Mouse (Mus musculus) WW6 (cell line): ENCODE measurements around the gene Cox4i2.

Experiments used
- DNase-seq: peaks from one replicate; pipeline ENCODE4 v3.0.0-alpha.2; 2013; ENCODE audit warnings: low read depth, low spot score

Gene Cox4i2

GRCm38 (mm10) chr2:152767618-152768271 is 13.8 kb downstream of the Cox4i2 start:
- no peak for DNase-seq

DNA sequence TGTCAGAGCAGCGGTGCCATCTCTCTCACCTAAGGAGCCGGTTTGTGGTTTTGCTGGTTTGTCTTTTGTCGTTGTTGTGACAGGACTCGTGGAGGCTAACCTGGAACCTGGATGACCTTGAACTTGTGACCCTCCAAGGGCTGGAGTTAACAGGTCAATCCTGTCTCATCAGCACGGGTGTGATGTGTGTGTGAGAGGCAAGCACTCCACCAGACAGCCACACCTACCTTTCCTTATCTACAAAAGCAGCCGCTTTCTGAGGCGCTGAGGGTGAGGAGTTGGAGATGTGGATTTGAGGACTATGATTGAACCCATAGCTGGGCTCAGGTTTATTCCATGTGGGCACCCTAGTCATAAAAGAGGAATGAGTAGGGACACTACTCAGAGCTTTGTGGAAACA is 15.7 kb downstream of the Cox4i2 start:
- no peak for DNase-seq

DNA sequence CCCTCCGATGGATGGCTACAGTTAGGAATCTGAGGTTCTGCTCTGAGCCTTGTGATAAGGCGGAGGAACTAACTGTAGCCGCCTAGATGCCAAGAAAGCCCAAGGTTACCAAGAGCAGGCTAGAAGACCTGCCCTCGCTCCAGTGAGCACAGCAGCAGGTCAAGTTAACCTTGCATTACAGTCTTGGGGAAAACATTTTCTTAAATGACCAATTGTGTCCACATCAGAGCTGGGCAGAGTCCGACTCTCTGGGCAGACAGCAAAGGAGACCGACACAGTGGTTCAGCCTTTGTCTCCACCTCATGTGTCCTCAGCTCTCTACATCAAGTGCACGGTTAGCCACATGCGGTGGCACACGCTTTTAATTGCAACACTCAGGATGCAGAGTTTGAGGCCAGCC is 17.6 kb downstream of the Cox4i2 start:
- DNase-seq, result no peak

- DNase-seq, result no peak
These were observed 18.3 kb downstream of the Cox4i2 start for GRCm38 (mm10) chr2:152772231-152772630.

GRCm38 (mm10) chr2:152775357-152775756 is 21.4 kb downstream of the Cox4i2 start:
- DNase-seq, result no peak

GRCm38 (mm10) chr2:152776019-152776418 is 22.0 kb downstream of the Cox4i2 start:
- no peak for DNase-seq

DNA sequence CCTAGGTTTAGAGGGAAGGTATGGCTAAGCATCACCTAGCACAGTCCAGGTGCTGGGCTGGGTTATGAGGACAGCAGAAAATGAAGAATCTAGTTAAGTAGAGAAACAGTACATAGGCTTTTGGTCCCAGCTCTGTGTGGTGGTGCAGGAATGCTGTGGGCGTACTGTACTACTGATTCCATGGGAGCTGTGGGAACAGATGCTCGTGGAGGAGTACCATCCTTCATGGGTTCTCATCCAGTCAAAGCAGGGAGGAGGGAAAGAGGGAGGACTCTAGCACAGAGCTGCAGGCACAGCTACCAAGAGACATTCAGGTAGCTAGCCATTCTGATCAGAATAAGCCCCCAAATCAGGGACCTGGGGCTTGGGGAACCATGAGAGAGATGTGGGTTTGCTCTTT is 22.5 kb downstream of the Cox4i2 start:
- no peak for DNase-seq

- DNase-seq, result no peak
These were observed 23.1 kb downstream of the Cox4i2 start for GRCm38 (mm10) chr2:152777081-152777480.

GRCm38 (mm10) chr2:152780466-152780865 is 26.5 kb downstream of the Cox4i2 start:
- no peak for DNase-seq

DNA sequence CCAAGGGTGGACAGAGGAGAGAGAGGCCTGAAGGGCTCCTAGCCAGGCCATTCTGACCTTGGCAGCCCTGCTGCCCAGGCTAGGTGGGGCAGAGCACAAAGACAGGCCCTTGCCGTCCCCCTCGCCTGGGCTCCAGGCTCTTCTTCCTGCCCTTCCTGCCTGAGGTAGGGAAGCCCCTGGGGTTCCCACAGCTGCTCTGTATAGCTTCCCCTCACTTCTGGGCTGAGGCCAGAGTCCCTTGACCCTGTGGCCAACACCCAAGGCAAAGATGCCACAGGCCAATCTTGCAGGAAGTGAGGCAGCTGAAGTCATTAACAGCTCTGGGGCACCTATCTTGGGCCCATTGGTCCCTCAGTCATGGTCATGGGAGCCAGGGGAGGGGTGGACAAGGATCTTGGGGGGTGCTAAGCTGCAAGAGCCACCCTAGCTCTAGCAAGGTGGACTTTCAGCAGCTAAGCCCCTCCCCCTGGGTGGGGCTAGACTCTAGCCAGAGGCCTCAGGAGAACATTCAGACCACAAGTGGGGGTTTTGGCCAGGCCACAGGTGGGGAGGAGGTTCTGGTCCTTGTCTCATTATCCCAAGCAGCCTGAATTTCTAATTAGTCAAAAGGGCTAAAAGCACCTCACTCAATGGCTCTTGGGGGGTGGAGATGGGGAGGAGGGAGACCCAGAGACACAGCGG is 27.2 kb downstream of the Cox4i2 start:
- DNase-seq, result no peak

- DNase-seq, result no peak
These were observed 28.7 kb downstream of the Cox4i2 start for GRCm38 (mm10) chr2:152782656-152783055.

DNA sequence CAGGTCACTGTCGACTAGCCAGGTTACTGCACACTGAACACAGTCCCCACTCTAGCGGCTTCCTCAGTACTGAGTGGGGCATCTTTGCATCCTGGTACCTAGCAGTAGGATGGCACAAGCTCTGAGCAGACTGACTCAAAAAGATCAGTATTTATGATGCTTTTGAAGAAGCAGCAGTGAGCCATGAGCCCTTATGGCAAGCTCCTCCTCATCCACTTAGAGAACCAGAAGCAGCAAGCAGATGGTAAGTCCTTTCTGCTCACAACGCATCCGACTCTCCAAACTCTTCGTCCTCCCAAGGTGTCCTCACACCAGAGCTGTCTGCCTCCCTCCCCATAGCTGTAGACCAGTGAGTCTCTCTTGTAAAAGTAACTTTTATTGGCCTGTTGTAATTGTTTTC is 29.3 kb downstream of the Cox4i2 start:
- no peak for DNase-seq

DNA sequence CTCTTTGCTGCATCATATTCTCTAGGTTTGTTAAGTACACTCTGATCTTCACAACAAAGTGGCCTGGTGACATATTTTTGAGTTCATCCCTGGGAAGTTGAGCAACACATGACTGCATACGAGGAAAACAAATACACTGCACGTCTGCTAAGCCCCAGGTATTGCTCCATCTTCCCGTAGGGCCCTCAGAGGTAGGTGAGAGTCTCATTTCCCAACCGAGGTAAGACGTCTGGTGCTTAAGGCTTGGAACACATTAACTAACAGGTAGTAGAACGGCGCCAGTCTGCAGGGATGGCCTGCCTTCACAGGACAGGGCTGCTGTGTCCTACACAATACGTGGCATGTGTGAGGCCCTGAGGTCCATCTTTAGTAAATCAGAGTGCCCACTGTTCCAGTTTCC is 30.7 kb downstream of the Cox4i2 start:
- no peak for DNase-seq

DNA sequence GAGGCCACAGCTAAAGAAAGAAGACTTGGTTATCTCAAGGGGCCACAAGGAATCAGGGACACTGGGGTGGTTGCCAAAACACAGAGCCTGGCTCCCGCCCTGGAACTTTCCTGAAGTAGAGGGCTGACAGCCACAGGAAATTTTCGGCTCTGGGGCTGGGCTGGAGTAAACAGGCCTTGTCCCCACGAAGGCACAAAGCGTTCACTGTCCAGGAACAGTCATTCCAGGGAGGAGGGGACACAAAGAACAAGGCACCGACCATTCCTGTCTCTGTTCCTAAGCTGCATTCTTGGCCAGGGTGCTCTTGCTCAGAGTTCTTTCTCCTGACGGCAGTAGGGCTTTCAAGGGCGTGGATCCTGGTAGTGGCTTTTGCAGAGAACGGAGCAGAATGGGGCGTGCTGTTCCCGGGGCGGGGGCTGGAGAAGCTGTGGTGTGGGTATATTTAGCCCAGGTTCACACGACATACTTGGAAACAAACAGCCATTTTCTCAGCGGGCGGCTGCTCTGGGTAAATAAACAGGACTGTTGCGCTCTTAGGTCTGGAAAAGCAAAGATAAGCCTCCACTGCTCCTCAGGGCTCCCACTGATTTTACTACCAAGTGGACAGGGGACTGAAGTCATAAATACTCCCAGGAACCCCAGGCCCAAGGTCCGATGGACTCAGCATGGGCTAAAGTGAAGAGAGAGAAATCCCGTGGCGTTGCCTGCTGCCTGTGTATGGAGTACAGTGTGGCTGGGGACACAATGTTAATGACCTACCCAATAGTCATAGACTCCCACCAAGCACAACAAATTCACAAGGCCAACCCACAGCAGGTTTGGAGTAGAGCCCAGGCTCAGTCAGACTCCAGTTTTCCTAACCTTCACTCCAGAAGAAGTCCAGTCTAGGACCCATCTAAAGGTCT is 31.7 kb downstream of the Cox4i2 start:
- DNase-seq, result no peak

GRCm38 (mm10) chr2:152787136-152787535 is 33.2 kb downstream of the Cox4i2 start:
- DNase-seq, result no peak

- DNase-seq, result no peak
These were observed 33.6 kb downstream of the Cox4i2 start for GRCm38 (mm10) chr2:152787543-152787942.

- no peak for DNase-seq
These were observed 35.0 kb downstream of the Cox4i2 start for GRCm38 (mm10) chr2:152788892-152789421.

DNA sequence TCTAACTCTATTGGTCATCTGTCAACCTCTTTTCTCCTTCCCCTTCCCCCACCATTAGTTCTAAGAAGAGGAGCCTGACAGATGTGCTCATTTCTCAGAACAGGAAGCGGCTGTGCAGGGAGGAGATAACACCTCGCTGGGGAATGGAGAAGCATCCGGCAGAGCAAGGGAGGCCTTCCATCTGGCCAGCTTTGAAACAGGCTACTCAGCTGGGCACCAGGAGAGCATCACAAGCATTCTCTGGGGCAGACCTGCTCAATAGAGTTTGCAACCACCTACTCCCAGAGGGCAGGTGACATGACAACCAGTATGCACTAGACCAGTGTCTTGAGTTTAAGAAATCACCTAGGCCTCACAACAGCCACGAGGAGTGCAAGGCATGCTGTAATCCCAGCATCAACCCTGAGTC is 35.6 kb downstream of the Cox4i2 start:
- no peak for DNase-seq

DNA sequence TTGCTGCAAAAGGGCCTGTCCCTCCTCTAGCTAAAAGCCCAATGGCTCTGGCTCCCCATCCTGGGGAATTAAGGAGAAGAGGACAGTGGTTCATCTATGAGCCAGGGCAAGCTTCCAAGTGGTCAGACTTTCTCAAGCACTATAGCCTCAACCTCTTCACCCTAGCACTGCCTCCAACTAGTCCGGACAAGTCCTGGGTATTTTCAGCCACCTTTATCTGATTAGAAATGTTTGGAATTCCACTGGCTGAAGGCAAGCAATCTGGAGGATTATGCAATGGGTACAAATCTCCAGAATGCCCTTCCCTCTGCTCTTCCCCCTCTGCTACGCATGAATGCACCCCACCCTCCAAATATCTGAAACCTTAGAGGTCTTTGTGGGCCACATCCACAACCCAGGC is 38.5 kb downstream of the Cox4i2 start:
- DNase-seq, result no peak

GRCm38 (mm10) chr2:152793381-152793780 is 39.4 kb downstream of the Cox4i2 start:
- DNase-seq, result no peak

GRCm38 (mm10) chr2:152794281-152794827 is 40.4 kb downstream of the Cox4i2 start:
- DNase-seq, result no peak

GRCm38 (mm10) chr2:152797589-152797988 is 43.6 kb downstream of the Cox4i2 start:
- no peak for DNase-seq
